Mouse (Mus musculus) B cell, adult 2 months (primary cell): Measurements from ENCODE around the gene Bcl11b.

Experiments used
- DNase-seq, 2 experiments: peaks; one replicate each; pipeline ENCODE4 v3.0.0; 2022

Gene Bcl11b

DNA sequence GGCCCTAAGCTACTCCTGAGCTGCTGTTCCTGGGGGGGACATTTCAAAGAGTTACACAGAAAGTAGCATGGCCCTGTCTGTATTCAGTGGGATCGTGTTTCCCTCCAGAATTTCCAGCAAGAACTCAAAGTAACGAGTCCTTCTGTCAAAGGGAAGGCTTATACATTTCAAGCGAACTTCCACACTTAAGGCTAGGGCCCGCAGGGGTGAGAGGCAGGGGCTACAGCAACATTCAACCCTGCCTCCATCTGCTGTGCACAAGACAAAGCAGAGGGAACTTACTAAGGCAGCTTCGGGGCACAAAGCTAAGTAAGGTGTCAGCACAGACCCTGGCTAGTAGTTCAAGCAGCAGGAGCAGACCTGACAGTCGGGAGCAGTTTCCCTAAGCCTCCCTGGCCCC lies 115.8 kb downstream of the Bcl11b start:
- no peak for DNase-seq

DNA sequence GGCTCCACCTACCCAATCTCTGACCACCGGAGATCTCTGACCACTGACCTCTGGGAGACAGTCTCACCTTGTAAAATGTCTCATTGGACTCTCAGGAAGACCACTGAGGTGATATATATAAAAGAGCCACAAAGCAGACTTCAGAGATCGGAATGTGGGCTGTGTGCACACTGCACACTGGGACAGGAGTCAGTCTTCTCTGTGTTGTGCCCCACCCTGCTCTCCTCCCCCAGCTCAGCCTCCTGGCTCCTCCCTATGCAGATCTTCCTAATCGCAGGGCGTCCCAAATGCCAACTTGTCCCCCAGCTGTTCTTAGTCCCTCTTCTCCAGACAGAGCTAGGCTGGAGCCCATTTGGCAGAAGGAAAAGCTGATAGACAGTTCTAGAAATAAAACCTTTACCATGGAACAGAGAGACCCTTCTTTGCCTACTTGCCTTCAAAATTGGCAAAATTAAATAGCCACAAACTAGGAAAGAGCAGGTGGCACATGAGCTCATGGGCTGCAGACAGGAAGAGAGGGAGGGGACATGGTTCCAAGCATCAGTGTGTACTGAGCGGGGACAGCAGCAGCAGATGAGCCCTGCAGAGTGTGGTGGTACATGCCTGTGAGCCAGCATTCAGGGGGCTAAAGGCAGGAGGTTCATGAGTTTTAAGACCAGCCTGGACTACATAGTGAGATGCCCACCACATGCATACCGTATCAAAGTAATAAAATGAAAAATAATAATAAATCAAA lies 118.9 kb downstream of the Bcl11b start:
- no peak for DNase-seq

DNA sequence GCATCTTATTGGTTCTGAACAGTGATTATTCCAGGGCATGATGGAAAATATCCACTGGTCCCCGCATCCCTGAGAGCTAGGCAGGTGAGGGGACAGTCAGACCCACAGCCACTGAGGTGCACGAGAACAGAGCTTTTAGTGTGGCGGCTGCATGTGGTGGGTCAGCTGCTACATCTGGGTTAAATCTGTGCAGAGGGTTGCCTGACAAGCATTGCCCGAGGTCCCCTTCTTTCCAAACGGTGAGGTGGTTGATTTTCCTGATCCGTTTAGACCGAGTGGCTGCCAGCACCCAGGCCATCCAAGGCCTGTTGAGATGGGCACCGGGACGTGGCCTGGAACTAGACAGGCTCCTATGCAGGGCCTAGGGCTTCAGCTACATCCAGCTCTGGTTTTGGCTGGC lies 121.7 kb downstream of the Bcl11b start:
- no peak for DNase-seq

DNA sequence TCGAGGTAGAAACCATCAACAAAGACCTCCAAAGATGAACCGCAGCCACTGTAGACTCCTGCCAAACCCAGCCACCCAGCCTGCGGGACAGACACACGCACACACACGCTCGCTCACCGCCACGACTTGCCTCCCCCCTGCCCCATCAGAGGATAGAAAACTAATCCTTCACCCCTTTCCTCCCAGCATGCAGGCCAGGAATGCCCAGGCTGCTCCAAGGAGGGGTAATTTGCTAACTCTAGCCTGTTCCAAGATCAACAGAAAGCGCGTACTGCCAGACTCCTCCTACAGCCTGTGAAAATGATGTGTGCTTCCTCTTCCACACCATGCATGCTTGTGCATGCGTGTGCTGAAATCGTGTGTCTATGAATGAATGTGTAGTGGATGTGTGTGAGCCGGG lies 122.7 kb downstream of the Bcl11b start:
- DNase-seq = no peak

DNA sequence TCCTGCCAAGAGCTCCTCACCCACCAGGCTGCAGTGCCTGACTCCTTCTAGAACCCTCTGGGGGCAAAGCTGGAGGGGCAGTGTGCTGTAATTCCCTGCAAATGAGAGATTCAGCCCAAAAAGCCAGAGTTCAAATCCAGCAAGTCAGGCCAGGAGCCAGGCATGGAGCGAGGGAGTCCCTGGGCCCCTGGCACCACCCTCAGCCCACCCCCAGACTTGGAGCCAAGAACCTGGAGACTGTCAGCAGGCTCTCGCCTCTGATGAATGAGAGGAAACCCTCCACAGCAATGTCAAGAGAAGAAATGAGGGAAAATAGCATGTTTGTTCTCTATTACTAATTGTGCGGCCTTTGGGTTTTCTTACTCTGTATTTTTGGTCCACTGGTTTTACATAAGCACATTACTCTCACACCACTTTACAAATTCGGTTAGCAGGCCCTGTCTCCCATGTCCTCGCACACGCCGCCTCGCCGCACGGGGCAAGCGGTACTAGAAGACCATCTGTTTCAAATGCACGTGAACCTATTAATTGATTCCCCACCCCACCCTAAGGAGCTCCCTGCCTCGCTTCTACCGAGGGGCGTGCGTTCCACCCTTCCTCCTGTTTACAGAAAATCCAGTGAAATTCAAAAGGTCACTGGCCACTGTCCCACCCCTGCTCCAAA lies 124.2 kb downstream of the Bcl11b start:
- no peak for DNase-seq

DNA sequence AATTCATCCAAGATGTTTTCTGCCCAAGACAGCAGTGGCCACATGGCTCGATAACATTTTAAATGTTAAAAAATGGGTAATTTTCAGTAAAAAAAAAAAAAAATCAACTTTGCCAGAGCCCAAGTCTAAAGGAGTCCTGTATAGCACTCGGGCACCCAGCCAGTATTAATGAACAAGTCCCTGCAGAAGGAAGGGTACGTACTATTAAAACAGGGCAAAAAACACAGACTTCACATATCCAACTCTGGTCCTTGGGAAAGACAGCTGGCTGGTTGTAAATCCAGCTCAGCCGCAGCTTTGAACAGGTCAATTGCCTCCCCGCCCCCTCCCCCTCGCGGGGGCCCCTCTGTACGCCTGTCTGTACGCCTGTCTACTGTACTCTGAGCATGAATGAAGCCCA lies 127.2 kb downstream of the Bcl11b start:
- no peak for DNase-seq

DNA sequence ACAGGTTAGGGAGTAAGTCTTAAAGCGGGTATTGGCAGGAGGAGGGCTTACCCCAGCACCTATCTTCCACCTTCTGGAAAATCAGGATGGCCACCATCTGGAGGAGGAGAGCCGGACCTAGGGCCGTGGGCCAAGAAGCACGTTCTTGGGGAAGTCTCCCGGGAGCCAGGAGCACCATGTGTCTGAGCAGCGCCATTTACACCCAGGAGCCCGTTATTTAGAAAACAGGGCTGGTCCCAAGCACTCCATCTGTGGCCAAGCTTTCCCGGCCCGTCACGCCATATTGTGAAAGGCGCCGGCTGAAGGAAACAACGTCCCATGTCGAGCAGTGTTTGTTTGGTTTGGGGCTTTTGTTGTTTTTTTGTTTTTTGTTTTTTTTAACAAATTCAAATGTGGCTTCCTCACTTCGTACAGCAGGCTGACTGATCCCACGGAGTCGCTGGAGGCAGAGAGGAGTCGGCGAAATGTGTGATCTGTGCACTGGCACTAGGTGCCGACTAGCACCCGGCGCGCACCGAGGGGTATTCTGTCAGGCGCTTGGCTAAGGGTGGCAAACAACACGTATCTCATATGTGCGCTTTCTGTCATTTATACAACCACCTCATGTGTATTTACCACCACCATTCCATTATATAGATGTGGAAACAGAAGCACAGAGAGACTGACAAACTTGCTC lies 128.8 kb downstream of the Bcl11b start:
- DNase-seq = no peak

DNA sequence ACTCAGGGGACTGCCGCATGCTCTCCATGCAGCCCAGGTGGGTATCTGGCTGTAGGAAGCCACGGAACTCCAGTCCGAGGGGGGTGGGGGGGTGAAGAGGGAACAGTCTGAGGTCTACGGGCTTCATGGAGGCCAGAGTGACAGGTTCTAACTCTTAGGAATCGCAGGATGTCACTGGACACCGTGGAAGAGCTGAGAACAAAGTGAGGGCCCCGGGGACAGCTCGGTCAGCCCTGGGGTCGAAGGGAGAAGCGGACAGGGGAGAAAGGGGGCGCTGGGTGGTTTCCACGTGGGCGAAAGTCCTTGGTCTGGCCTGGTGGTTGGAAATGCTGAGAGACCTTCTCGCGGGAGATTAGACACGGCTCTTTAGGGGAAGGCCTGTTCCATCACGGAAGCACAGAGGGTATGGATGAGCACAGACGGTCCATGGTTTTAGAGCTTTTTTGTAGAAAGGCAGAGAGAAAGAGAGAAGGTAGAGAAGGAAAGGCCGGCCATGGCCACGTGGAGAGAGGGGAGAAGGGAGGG lies 133.8 kb downstream of the Bcl11b start:
- no peak for DNase-seq

DNA sequence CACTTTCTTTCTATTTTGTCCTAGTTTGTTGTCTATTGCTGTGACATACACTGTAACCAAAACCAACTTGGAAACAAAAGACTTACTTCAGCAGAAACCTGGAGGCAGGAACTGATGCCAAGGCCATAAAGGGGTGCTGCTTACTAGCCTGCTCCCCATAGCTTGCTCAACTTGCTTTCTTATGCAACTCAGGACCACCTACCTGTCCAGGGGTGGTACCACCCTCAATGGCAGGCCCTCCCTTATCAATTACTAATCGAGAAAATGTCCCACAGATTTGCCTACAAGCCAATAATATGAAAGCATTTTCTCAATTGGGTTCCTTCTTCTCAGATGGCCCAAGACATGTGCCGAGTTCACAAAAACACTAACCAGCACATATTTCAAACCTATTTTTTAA lies 135.1 kb downstream of the Bcl11b start:
- no peak for DNase-seq
